Comparison of ENCODE assay signal across 10 mouse cellular contexts in the genomic region with DNA sequence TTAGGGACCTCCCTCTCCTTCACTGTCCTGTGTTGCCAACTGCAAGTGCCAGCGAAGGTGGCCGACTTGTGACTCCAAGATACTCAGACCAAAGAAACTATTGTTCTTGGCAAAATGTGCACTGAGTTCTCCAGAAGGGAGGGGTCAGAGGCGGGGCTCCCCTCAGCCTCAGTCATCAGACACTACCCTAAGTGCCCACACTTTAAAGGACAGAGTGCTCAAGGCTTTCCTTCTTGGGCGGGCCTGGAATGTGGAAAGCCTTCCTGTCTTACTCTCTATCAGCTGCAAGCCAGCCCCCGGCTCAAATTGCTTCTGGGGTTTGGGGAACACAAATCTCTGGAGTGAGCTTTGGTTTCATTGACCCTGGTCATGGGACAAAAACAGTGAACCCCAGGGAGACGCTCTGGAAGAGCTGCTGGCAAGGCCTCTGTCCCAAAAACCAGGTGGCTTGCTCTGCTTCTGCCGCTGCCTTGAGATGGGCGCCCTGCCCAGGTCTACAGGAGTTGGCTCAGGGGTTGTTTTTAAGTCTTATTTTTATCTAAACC. TPM values are rescaled to one million over a fixed set of nuclear protein-coding genes. Genes with fewer than 3 reads are reported as not detected.
DNase-seq lines count a peak whose midpoint lies in the region; ATAC-seq lines count a peak whose summit lies in the region.
"Had no signal": no experiment of that assay in that cellular context is flagged by ENCODE, and none has a peak within 500 bp of the region (broad histone marks: within the 10 kb centered on the region; RNA-seq: fewer than 3 reads in every experiment).

No protein-coding gene starts in this region.

- H3K27ac ChIP-seq in forebrain, embryonic 13.5 days = no peak overlapping the region
- H3K27ac ChIP-seq: liver, embryonic 13.5 days had no signal

- peak; percentile 49 to 66 for DNase-seq in adrenal gland, adult (ENCODE audit: inconsistent age in 2 of 2, low spot score in 1 of 2)
- no peak for DNase-seq in adrenal gland, postnatal 25 days
- DNase-seq in urinary bladder, postnatal 14 days (ENCODE audit: low spot score) = peak; percentile 47
- DNase-seq in urinary bladder, adult 18-20 months (ENCODE audit: low spot score in 2 of 2) = no peak
- peak; percentile 12 to 29 for DNase-seq in kidney, postnatal 36 days
- no peak for DNase-seq in spleen, postnatal 4 days (ENCODE audit: low spot score in 2 of 2)
- DNase-seq: liver, embryonic 13.5 days; thymus, postnatal 14 days had no signal

- no peaks in the 10 kb centered on the region for H3K4me1 ChIP-seq in forebrain, embryonic 13.5 days
- H3K4me1 ChIP-seq: liver, embryonic 13.5 days had no signal

- no peaks in the 10 kb centered on the region for H3K27me3 ChIP-seq in forebrain, embryonic 13.5 days
- H3K27me3 ChIP-seq: liver, embryonic 13.5 days had no signal

- no peaks in the 10 kb centered on the region for H3K9me3 ChIP-seq in forebrain, embryonic 13.5 days (replicated peaks)
- H3K9me3 ChIP-seq: liver, embryonic 13.5 days had no signal

- H3K36me3 ChIP-seq in forebrain, embryonic 13.5 days (ENCODE audit: poor library complexity, severe bottlenecking) = peaks cover 78% of the 10 kb centered on the region

- H3K4me2 ChIP-seq in forebrain, embryonic 13.5 days = no peak overlapping the region
- H3K4me2 ChIP-seq: liver, embryonic 13.5 days had no signal

- no peak overlapping the region for H3K9ac ChIP-seq in forebrain, embryonic 13.5 days
- H3K9ac ChIP-seq: liver, embryonic 13.5 days had no signal

- 90% methylated on average over 8 of the region's 8 CpGs for WGBS in forebrain, embryonic 13.5 days

- no peak overlapping the region for H3K4me3 ChIP-seq in forebrain, embryonic 13.5 days
- H3K4me3 ChIP-seq: liver, embryonic 13.5 days had no signal

- ATAC-seq in forebrain, embryonic 13.5 days = no peak
- ATAC-seq in erythroblast, adult 5-6 weeks (replicated peaks; ENCODE audit: low FRiP score, poor library complexity, severe bottlenecking) = no peak

RNA-seq across cellular contexts. Expression of a gene that starts 33.9 kb away (rescaled TPM):
- 9.1 and 13.7 TPM in 2 replicates for total RNA-seq in adrenal gland, postnatal 25 days (2021)
- polyA plus RNA-seq in forebrain, embryonic 13.5 days (2015; fragmentation: Nextera tagmentation; extraction: Ambion mirVana) = 0.92 and 1.2 TPM in 2 replicates
- total RNA-seq in erythroblast, adult 5-6 weeks (2015; ENCODE audit: low replicate concordance) = not detected in 2 replicates
- 0.70 and 1.0 TPM in 2 replicates for total RNA-seq in erythroblast, adult 5-6 weeks (2017; ENCODE audit: low replicate concordance)

RNA-seq across cellular contexts. Expression of a gene that starts 34.0 kb away (rescaled TPM):
- total RNA-seq in adrenal gland, postnatal 25 days (2021) = 92.1 and 129 TPM in 2 replicates
- 8.1 TPM in 2 replicates for polyA plus RNA-seq in forebrain, embryonic 13.5 days (2015; fragmentation: Nextera tagmentation; extraction: Ambion mirVana)
- total RNA-seq in erythroblast, adult 5-6 weeks (2015; ENCODE audit: low replicate concordance) = 6.7 and 15.3 TPM in 2 replicates
- 25.0 TPM in 2 replicates for total RNA-seq in erythroblast, adult 5-6 weeks (2017; ENCODE audit: low replicate concordance)

RNA-seq across cellular contexts. Expression of a gene that starts 39.4 kb away (rescaled TPM):
- total RNA-seq in adrenal gland, postnatal 25 days (2021) = 73.0 and 82.7 TPM in 2 replicates
- 182 and 195 TPM in 2 replicates for polyA plus RNA-seq in forebrain, embryonic 13.5 days (2015; fragmentation: Nextera tagmentation; extraction: Ambion mirVana)
- total RNA-seq in erythroblast, adult 5-6 weeks (2015; ENCODE audit: low replicate concordance) = 16.3 and 25.5 TPM in 2 replicates
- 6.8 and 26.4 TPM in 2 replicates for total RNA-seq in erythroblast, adult 5-6 weeks (2017; ENCODE audit: low replicate concordance)

RNA-seq across cellular contexts. Expression of a gene that starts 39.5 kb away (rescaled TPM):
- 103 and 104 TPM in 2 replicates for total RNA-seq in adrenal gland, postnatal 25 days (2021)
- 47.3 and 53.9 TPM in 2 replicates for polyA plus RNA-seq in forebrain, embryonic 13.5 days (2015; fragmentation: Nextera tagmentation; extraction: Ambion mirVana)
- 17.8 and 31.3 TPM in 2 replicates for total RNA-seq in erythroblast, adult 5-6 weeks (2015; ENCODE audit: low replicate concordance)
- total RNA-seq in erythroblast, adult 5-6 weeks (2017; ENCODE audit: low replicate concordance) = 16.9 and 17.3 TPM in 2 replicates

RNA-seq across cellular contexts. Expression of a gene that starts 48.5 kb away (rescaled TPM):
- total RNA-seq in adrenal gland, postnatal 25 days (2021) = 72.0 and 75.6 TPM in 2 replicates
- 3.3 and 4.1 TPM in 2 replicates for polyA plus RNA-seq in forebrain, embryonic 13.5 days (2015; fragmentation: Nextera tagmentation; extraction: Ambion mirVana)
- total RNA-seq in erythroblast, adult 5-6 weeks (2015; ENCODE audit: low replicate concordance) = 14.8 and 15.9 TPM in 2 replicates
- 27.9 and 36.7 TPM in 2 replicates for total RNA-seq in erythroblast, adult 5-6 weeks (2017; ENCODE audit: low replicate concordance)

Comparison
In these comparisons a context has a peak if more than half of its experiments do, and no peak if none do; other contexts are left out.
1. DNase-seq: peak in adrenal gland, adult (2 of 2), urinary bladder, postnatal 14 days (single experiment) and kidney, postnatal 36 days (2 of 2); none in adrenal gland, postnatal 25 days (single experiment), urinary bladder, adult 18-20 months (0 of 2) and spleen, postnatal 4 days (0 of 2).